Comparison of ENCODE assay signal across 31 mouse cellular contexts in the genomic region with DNA sequence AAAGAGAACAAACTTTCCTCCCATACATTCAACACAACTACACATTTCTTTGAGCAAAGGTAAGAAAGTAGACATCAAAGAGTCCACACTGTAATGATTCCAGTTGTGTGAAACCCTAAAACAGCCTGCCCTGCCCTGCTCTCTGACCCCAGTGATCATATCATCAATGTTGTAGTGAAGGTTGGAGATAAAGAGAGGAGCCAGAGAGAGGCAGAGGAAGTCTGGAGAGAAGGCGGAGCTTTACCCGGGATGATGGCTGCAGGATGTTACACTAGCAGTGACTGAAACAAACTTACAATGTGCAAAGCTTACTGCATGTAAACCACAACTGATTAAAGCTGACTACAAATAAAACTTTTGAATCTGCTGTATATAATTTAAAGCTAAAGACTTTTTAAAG. TPM values are rescaled to one million over a fixed set of nuclear protein-coding genes. Genes with fewer than 3 reads are reported as not detected.
DNase-seq lines count a peak whose midpoint lies in the region; ATAC-seq and TF ChIP-seq lines count a peak whose summit lies in the region.
"Had no signal": no experiment of that assay in that cellular context is flagged by ENCODE, and none has a peak within 500 bp of the region (broad histone marks: within the 10 kb centered on the region; RNA-seq: fewer than 3 reads in every experiment).

No protein-coding gene starts in this region.

- peaks cover 11% of the 10 kb centered on the region for H3K4me1 ChIP-seq in liver, embryonic 12.5 days
- no peaks in the 10 kb centered on the region for H3K4me1 ChIP-seq in liver, embryonic 11.5 days (replicated peaks; ENCODE audit: control insufficient read depth, insufficient read depth, low read length)
- H3K4me1 ChIP-seq in G1E (ENCODE audit: insufficient read depth, low read depth, low read length) = peaks cover 41% of the 10 kb centered on the region
- H3K4me1 ChIP-seq: embryonic facial prominence, embryonic 12.5 days; embryonic facial prominence, embryonic 15.5 days; hindbrain, embryonic 10.5 days; hindbrain, embryonic 13.5 days had no signal

- H3K27me3 ChIP-seq in liver, embryonic 12.5 days (replicated peaks) = no peaks in the 10 kb centered on the region
- no peaks in the 10 kb centered on the region for H3K27me3 ChIP-seq in liver, embryonic 11.5 days (replicated peaks; ENCODE audit: control insufficient read depth, insufficient read depth, low read length)
- no peaks in the 10 kb centered on the region for H3K27me3 ChIP-seq in G1E (ENCODE audit: insufficient read depth, low read length)
- H3K27me3 ChIP-seq: embryonic facial prominence, embryonic 12.5 days; embryonic facial prominence, embryonic 15.5 days; heart, embryonic 13.5 days; hindbrain, embryonic 13.5 days; Patski had no signal

- H3K9ac ChIP-seq in liver, embryonic 12.5 days = no peak overlapping the region
- no peak overlapping the region for H3K9ac ChIP-seq in liver, embryonic 11.5 days (ENCODE audit: low read depth, low read length)
- H3K9ac ChIP-seq: embryonic facial prominence, embryonic 12.5 days; embryonic facial prominence, embryonic 15.5 days; forebrain, postnatal 0 days; heart, embryonic 13.5 days; hindbrain, embryonic 13.5 days had no signal

- no peak overlapping the region for H3K4me2 ChIP-seq in liver, embryonic 12.5 days
- H3K4me2 ChIP-seq in liver, embryonic 11.5 days = no peak overlapping the region
- H3K4me2 ChIP-seq: embryonic facial prominence, embryonic 12.5 days; embryonic facial prominence, embryonic 15.5 days; heart, embryonic 13.5 days; hindbrain, embryonic 13.5 days had no signal

- 37% methylated on average over 2 of the region's 2 CpGs for WGBS in liver, embryonic 12.5 days (ENCODE audit: insufficient replicate concordance)
- 61% methylated on average over 2 of the region's 2 CpGs for WGBS in liver, embryonic 11.5 days

- no peak overlapping the region for H3K27ac ChIP-seq in liver, embryonic 12.5 days
- H3K27ac ChIP-seq in liver, embryonic 11.5 days (ENCODE audit: low read depth, low read length) = no peak overlapping the region
- H3K27ac ChIP-seq: embryonic facial prominence, embryonic 12.5 days; embryonic facial prominence, embryonic 15.5 days; heart, adult 2 months; heart, embryonic 10.5 days; heart, embryonic 13.5 days; hindbrain, embryonic 10.5 days; hindbrain, embryonic 13.5 days had no signal

- peaks cover 28% of the 10 kb centered on the region for H3K36me3 ChIP-seq in liver, embryonic 12.5 days
- no peaks in the 10 kb centered on the region for H3K36me3 ChIP-seq in liver, embryonic 11.5 days (ENCODE audit: control insufficient read depth, insufficient read depth, low read length)
- H3K36me3 ChIP-seq in G1E (replicated peaks) = peaks cover 68% of the 10 kb centered on the region
- H3K36me3 ChIP-seq: embryonic facial prominence, embryonic 12.5 days had no signal

- TF ChIP-seq CTCF in G1E (IDR thresholded peaks at IDR 0.05; ENCODE audit: low read depth, low read length) = no peak

- H3K9me3 ChIP-seq in liver, embryonic 12.5 days (replicated peaks) = no peaks in the 10 kb centered on the region
- H3K9me3 ChIP-seq in liver, embryonic 11.5 days (ENCODE audit: control insufficient read depth, low read length) = no peaks in the 10 kb centered on the region
- no peaks in the 10 kb centered on the region for H3K9me3 ChIP-seq in G1E (replicated peaks)
- H3K9me3 ChIP-seq: embryonic facial prominence, embryonic 12.5 days; embryonic facial prominence, embryonic 15.5 days; heart, embryonic 10.5 days; heart, embryonic 13.5 days; hindbrain, embryonic 10.5 days; hindbrain, embryonic 13.5 days had no signal

- ATAC-seq in liver, embryonic 12.5 days = peak; percentile 59
- no peak; the same call in 1 of the 2 replicates for ATAC-seq in liver, embryonic 11.5 days (replicated peaks; ENCODE audit: low FRiP score)
- peak; percentile 81 for ATAC-seq in G1E (ENCODE audit: extremely low read depth, insufficient number of reproducible peaks, low FRiP score, poor library complexity, severe bottlenecking)
- peak; percentile 7 to 34; a peak in 1 of 4 replicates for ATAC-seq in hematopoietic stem cell, adult 5-6 weeks (replicated peaks in 1 of 2; ENCODE audit: insufficient read depth in 1 of 2, low FRiP score in 2 of 2, low TSS enrichment in 1 of 2, low read depth in 1 of 2, poor library complexity in 2 of 2, severe bottlenecking in 2 of 2)
- peak; percentile 74 for ATAC-seq in megakaryocyte progenitor cell, adult 5-6 weeks (replicated peaks; ENCODE audit: poor library complexity)
- ATAC-seq in inflammation-experienced regulatory T-cells, adult 6 months = no peak
- ATAC-seq: CD4-positive, CD25-positive, alpha-beta regulatory T cell, adult 4 months; forebrain, embryonic 14.5 days; forebrain, postnatal 0 days; hindbrain, embryonic 16.5 days; Patski had no signal

- intact Hi-C loops in heart, postnatal 14 days (cut with DNase I) = no loop called here

- DNase-seq in liver, embryonic 11.5 days (ENCODE audit: low spot score) = no peak
- peak; percentile 10 for DNase-seq in G1E (ENCODE audit: low spot score)
- no peak for DNase-seq in heart, postnatal 14 days
- no peak for DNase-seq in layer of hippocampus, adult 9-11 months
- DNase-seq: adrenal gland, postnatal 10 days; adrenal gland, postnatal 36 days; cerebellum, adult 18-20 months; cerebellum, adult 9-10 months; cerebellum, postnatal 14 days; forebrain, postnatal 0 days; gastrocnemius, postnatal 25 days; heart, adult 2 months had no signal

- H3K4me3 ChIP-seq in liver, embryonic 12.5 days = no peak overlapping the region
- no peak overlapping the region for H3K4me3 ChIP-seq in liver, embryonic 11.5 days (ENCODE audit: low read depth, low read length)
- H3K4me3 ChIP-seq in G1E (ENCODE audit: low read depth, low read length) = no peak overlapping the region
- H3K4me3 ChIP-seq: embryonic facial prominence, embryonic 12.5 days; embryonic facial prominence, embryonic 15.5 days; heart, adult 2 months; heart, embryonic 10.5 days; heart, embryonic 13.5 days; hindbrain, embryonic 10.5 days; hindbrain, embryonic 13.5 days had no signal

RNA-seq across cellular contexts. Expression of gene Gm20379, which starts 22.2 kb away (rescaled TPM):
- polyA plus RNA-seq in liver, embryonic 12.5 days (2016; fragmentation: Nextera tagmentation; extraction: Ambion mirVana) = 0.50 and 0.61 TPM in 2 replicates
- 0.90 and 1.1 TPM in 2 replicates for polyA plus RNA-seq in liver, embryonic 11.5 days (2014; fragmentation: Nextera tagmentation; extraction: Ambion mirVana)
- not detected in 2 replicates for total RNA-seq in G1E (2014; fragmentation: Nextera tagmentation)
- not detected in 2 replicates for total RNA-seq in G1E (2017)
- not detected in 2 replicates for polyA plus RNA-seq in G1E (2012)
- total RNA-seq in hematopoietic stem cell, adult 5-6 weeks (2017) = not detected in 2 replicates
- total RNA-seq in megakaryocyte progenitor cell, adult 5-6 weeks (2015) = not detected in 2 replicates
- not detected in 2 replicates for total RNA-seq in megakaryocyte progenitor cell, adult 5-6 weeks (2017)
- not detected for total RNA-seq in heart, postnatal 14 days (2021)
- polyA plus RNA-seq in inflammation-experienced regulatory T-cells, adult 6 months (2017; shearing (Covaris generic)) = 10 to 100 TPM in 2 of 3 experiments, 1 to 10 TPM in 1; 8.7 to 17.3 (median 10.3) TPM
- total RNA-seq: adrenal gland, adult 18-20 months; adrenal gland, postnatal 10 days; adrenal gland, postnatal 36 days; forebrain, postnatal 0 days; gastrocnemius, adult 8-10 months; gastrocnemius, postnatal 25 days; heart, adult 2 months; heart, postnatal 25 days had no signal
- polyA plus RNA-seq: frontal cortex, adult 2 months; gonadal fat pad, adult 2 months; heart, adult 2 months; Patski had no signal

RNA-seq across cellular contexts. Expression of gene Dhfr, which starts 26.5 kb away (rescaled TPM):
- polyA plus RNA-seq in liver, embryonic 12.5 days (2016; fragmentation: Nextera tagmentation; extraction: Ambion mirVana) = 19.3 and 19.9 TPM in 2 replicates
- polyA plus RNA-seq in liver, embryonic 11.5 days (2014; fragmentation: Nextera tagmentation; extraction: Ambion mirVana) = 30.1 and 31.3 TPM in 2 replicates
- 24.2 and 30.5 TPM in 2 replicates for total RNA-seq in G1E (2014; fragmentation: Nextera tagmentation)
- 26.5 and 27.1 TPM in 2 replicates for total RNA-seq in G1E (2017)
- 1.1 and 1.2 TPM in 2 replicates for polyA plus RNA-seq in G1E (2012)
- 20.6 and 27.1 TPM in 2 replicates for total RNA-seq in hematopoietic stem cell, adult 5-6 weeks (2017)
- 22.1 and 24.7 TPM in 2 replicates for total RNA-seq in megakaryocyte progenitor cell, adult 5-6 weeks (2015)
- total RNA-seq in megakaryocyte progenitor cell, adult 5-6 weeks (2017) = 21.5 and 22.6 TPM in 2 replicates
- 1 to 10 TPM; 1.5 to 1.8 TPM for total RNA-seq in heart, postnatal 14 days (2021)
- polyA plus RNA-seq in inflammation-experienced regulatory T-cells, adult 6 months (2017; shearing (Covaris generic)) = 10 to 100 TPM in 1 of 3 experiments, 1 to 10 TPM in 2; 2.4 to 10.2 (median 3.3) TPM

RNA-seq across cellular contexts. Expression of gene Msh3, which starts 26.8 kb away (rescaled TPM):
- polyA plus RNA-seq in liver, embryonic 12.5 days (2016; fragmentation: Nextera tagmentation; extraction: Ambion mirVana) = 15.8 and 18.1 TPM in 2 replicates
- 31.7 and 32.8 TPM in 2 replicates for polyA plus RNA-seq in liver, embryonic 11.5 days (2014; fragmentation: Nextera tagmentation; extraction: Ambion mirVana)
- total RNA-seq in G1E (2014; fragmentation: Nextera tagmentation) (39.0 and 44.4 TPM in 2 replicates), G1E (2017) (43.7 and 49.1 TPM in 2 replicates)
- 33.1 and 33.5 TPM in 2 replicates for polyA plus RNA-seq in G1E (2012)
- 46.9 and 58.7 TPM in 2 replicates for total RNA-seq in hematopoietic stem cell, adult 5-6 weeks (2017)
- 35.6 and 46.4 TPM in 2 replicates for total RNA-seq in megakaryocyte progenitor cell, adult 5-6 weeks (2015)
- 30.3 and 39.5 TPM in 2 replicates for total RNA-seq in megakaryocyte progenitor cell, adult 5-6 weeks (2017)
- 10 to 100 TPM; 12.1 to 12.7 TPM for total RNA-seq in heart, postnatal 14 days (2021)
- polyA plus RNA-seq in inflammation-experienced regulatory T-cells, adult 6 months (2017; shearing (Covaris generic)) = 10 to 100 TPM; 28.6 to 51.5 (median 35.9) TPM

Comparison
In these comparisons a context has a peak if more than half of its experiments do, and no peak if none do; other contexts are left out.
1. ATAC-seq: peak in liver, embryonic 12.5 days (single experiment), G1E (single experiment), hematopoietic stem cell, adult 5-6 weeks (2 of 2) and megakaryocyte progenitor cell, adult 5-6 weeks (single experiment); none in liver, embryonic 11.5 days (single experiment) and inflammation-experienced regulatory T-cells, adult 6 months (single experiment).